Mouse (Mus musculus): ENCODE measurements at regions not wholly inside any gene's neighbourhood (a gene's known extent, or its start where the extent isn't known, plus 50 kb on each side); places are given as distances from the start of the nearest gene placed in this dataset.

DNA sequence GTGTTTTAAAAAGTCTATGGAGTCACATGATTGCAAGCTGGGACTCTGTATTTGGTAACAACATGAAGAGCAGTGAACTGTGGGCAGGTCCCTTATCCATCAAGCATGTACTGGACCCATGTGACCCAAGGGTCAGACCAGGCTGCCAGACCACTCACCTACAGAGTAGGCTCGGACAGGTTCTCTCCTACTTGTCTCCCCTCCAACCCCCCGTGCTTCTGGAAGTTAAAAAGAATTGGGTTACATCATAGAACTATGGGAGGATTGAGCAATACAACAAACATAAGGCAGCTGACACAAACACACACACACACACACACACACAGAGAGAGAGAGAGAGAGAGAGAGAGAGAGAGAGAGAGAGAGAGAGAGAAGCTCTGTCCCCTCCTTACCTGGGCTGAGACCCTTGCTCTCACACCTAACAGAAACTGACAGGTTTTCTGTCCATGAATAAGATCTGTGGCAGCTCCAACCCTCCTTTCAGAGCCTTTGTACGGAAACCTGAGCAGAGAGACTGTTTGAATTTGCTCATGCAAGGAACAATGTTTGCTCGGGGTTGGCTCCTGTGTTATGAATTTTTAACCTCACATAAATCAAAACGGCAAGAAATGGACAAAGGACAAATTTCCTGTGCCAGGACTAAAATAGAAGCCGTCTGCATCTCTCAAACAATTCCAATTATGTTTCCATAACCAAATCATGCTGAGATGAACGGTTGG lies 159.0 kb upstream of the Arl4c start:
- ATAC-seq (ENCODE audit: low FRiP score, low read depth) = no peak
- Histone ChIP-seq H3K9me3 (no peaks in the 10 kb centered on the region), H3K27ac (no peak overlapping the region), H3K36me3 (no peaks in the 10 kb centered on the region), H3K27me3 (no peaks in the 10 kb centered on the region), H3K4me2 (replicated peaks) (no peak overlapping the region), H3K4me3 (no peak overlapping the region), H3K4me1 (peaks cover 13% of the 10 kb centered on the region), H3K9ac (no peak overlapping the region)
- WGBS = 57% methylated on average over 7 of the region's 7 CpGs

DNA sequence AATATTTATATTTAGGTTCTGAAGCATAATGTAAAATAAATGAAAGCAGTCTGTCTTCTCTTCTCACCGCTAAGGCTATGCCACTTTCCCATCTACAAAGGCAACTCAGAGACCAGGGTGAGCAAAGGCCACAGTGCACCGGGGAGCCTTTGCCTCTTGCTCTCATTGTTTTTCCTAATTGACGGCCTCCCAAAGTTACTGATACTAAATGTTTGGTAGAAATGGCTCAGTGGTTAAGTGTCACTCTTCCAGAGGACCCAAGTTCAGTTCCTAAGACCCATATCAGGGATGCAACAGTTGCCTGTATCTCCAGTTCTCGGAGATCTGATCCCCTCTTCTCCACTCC lies 159.5 kb upstream of the Arl4c start:
- no peaks in the 10 kb centered on the region for H3K27me3 ChIP-seq
- no peak overlapping the region for H3K4me2 ChIP-seq (replicated peaks)
- no peak overlapping the region for H3K4me3 ChIP-seq
- ATAC-seq (ENCODE audit: low FRiP score, low read depth) = no peak
- H3K9me3 ChIP-seq = no peaks in the 10 kb centered on the region
- no peak overlapping the region for H3K27ac ChIP-seq
- no peak overlapping the region for H3K9ac ChIP-seq
- WGBS = 78% methylated on average over 4 of the region's 4 CpGs
- peaks cover 17% of the 10 kb centered on the region for H3K4me1 ChIP-seq
- no peaks in the 10 kb centered on the region for H3K36me3 ChIP-seq

DNA sequence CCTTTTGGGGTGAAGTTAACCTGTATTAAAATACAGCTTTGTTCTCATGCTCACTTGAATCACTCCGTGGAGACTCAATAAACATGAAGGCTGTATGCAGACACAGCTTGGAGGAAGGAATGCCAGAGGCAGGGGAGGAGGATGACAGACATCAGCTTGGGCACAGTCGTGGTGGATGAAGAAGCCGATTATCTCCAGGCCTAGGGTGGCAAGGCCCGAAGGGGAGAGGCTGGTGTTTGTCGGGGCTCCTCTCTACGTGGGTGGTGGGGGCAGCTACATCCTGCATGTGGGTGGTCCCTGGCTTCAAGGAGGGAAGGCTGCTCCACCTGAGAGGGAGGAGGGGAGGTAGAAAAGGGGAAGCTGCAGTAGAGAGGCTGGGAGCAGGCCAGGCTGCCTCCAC lies 163.4 kb upstream of the Arl4c start:
- Histone ChIP-seq H3K9ac (no peak overlapping the region), H3K4me2 (replicated peaks) (no peak overlapping the region), H3K9me3 (no peaks in the 10 kb centered on the region), H3K27me3 (no peaks in the 10 kb centered on the region), H3K4me3 (no peak overlapping the region), H3K27ac (no peak overlapping the region), H3K36me3 (no peaks in the 10 kb centered on the region), H3K4me1 (peaks cover 40% of the 10 kb centered on the region)
- 33% methylated on average over 6 of the region's 6 CpGs for WGBS
- no peak for ATAC-seq (ENCODE audit: low FRiP score, low read depth)

DNA sequence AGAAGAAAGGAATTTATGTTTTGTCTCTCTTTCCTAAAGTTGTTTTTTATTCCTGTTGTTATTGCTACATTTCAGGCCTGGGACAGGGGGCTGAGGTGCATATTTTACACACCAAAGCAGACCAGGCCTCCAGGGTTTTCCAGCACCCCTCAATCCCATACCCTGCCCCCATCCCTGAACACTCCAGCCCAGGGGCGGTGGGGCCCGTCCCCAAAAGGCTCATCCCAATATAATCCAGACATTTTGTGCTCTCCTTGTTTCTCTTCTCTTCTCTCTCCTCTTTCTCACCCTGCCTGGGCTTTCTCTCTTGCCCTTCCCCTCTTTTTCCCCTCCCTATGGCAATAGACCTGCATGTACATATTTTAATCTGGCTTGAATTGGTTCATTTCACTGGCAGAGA lies 164.6 kb upstream of the Arl4c start:
- H3K27ac ChIP-seq = no peak overlapping the region
- H3K9me3 ChIP-seq = no peaks in the 10 kb centered on the region

DNA sequence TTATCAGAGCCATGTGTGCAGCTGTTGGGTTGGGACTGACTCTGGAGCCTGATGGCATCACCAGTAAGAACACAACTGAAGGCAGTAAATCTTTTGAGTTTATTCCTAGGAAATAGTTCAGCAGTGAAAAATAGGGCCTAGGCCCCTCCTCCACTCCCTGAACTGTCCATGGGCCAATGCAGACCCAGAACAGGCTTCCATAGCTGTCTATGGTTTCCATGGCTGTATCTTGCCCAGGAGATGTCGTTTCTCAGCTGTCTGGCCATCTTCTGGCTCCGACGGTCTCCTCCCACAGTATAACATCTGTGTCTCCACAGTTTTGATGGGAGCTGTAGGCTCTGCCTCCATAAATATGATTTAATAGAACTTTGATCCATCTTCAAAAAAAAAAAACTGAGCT lies 165.1 kb upstream of the Arl4c start:
- Histone ChIP-seq H3K36me3 (no peaks in the 10 kb centered on the region), H3K4me3 (no peak overlapping the region), H3K27me3 (no peaks in the 10 kb centered on the region), H3K4me1 (peaks cover 40% of the 10 kb centered on the region), H3K27ac (no peak overlapping the region; the same call in 1 of the 2 replicates), H3K9ac (no peak overlapping the region), H3K9me3 (no peaks in the 10 kb centered on the region; the same call in 1 of the 2 replicates), H3K4me2 (replicated peaks) (no peak overlapping the region)
- ATAC-seq (ENCODE audit: low FRiP score, low read depth) = peak; percentile 44; the same call in 1 of the 2 replicates
- 68% methylated on average over 3 of the region's 3 CpGs for WGBS

More for the DNA sequence above, 164.6 kb upstream of the Arl4c start:
- no peak overlapping the region for H3K4me2 ChIP-seq (replicated peaks)
- no peak overlapping the region for H3K9ac ChIP-seq
- H3K4me1 ChIP-seq = peaks cover 40% of the 10 kb centered on the region
- no peak overlapping the region for H3K4me3 ChIP-seq
- ATAC-seq (ENCODE audit: low FRiP score, low read depth) = no peak
- H3K36me3 ChIP-seq = no peaks in the 10 kb centered on the region
- no peaks in the 10 kb centered on the region for H3K27me3 ChIP-seq
- WGBS = 69% methylated on average over 2 of the region's 2 CpGs

DNA sequence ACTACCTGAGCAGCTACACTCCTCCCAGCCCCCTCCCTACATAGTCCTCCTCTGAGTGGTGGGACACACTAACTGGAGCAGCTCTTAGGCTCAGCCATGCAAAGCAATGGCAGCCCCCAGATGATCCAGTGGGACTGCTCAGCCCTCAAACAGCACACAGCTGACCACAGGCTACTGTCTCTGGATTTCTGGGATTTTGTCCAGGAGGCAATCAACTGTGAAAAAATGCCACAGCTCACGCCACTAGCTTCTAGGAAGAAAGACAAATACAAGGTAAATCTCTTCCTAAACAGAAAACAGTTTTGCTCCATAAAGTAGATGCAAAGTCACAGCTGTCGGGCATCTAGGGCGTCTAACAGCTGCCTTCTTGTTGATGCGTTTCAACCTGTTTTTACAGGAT lies 167.9 kb upstream of the Arl4c start:
- Histone ChIP-seq H3K36me3 (no peaks in the 10 kb centered on the region), H3K4me3 (no peak overlapping the region), H3K4me2 (replicated peaks) (no peak overlapping the region), H3K27me3 (no peaks in the 10 kb centered on the region), H3K27ac (no peak overlapping the region), H3K4me1 (peaks cover 38% of the 10 kb centered on the region), H3K9ac (no peak overlapping the region), H3K9me3 (no peaks in the 10 kb centered on the region; the same call in 1 of the 2 replicates)
- no peak; the same call in 1 of the 2 replicates for ATAC-seq (ENCODE audit: low FRiP score, low read depth)
- WGBS = 55% methylated on average over 4 of the region's 4 CpGs

DNA sequence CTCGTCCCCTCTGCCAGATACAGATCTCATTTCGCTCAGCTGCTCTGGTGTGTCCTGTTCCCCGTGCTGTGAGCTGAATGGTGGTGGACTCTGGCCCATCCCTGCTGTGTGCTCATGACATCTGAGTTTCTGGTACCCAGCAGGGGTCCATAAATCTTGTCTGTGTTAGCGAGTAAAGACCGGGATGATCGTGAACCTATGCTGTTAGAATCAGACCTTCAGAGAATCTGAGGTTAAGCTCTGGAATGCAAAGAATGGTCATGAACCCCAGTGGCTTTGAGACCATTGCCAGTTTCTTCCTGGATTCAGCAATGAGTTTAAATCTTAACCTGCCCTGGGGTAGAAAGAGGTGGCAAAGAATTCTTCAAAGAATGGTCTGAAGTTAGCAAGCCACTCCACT lies 173.3 kb upstream of the Arl4c start:
- Histone ChIP-seq H3K4me3 (no peak overlapping the region), H3K27me3 (no peaks in the 10 kb centered on the region), H3K9me3 (no peaks in the 10 kb centered on the region; the same call in 1 of the 2 replicates), H3K4me1 (peaks cover 8% of the 10 kb centered on the region; the same call in 1 of the 2 replicates), H3K9ac (no peak overlapping the region), H3K27ac (no peak overlapping the region), H3K36me3 (no peaks in the 10 kb centered on the region), H3K4me2 (replicated peaks) (no peak overlapping the region)
- no peak for ATAC-seq (ENCODE audit: low FRiP score, low read depth)
- WGBS = 39% methylated on average over 6 of the region's 6 CpGs

DNA sequence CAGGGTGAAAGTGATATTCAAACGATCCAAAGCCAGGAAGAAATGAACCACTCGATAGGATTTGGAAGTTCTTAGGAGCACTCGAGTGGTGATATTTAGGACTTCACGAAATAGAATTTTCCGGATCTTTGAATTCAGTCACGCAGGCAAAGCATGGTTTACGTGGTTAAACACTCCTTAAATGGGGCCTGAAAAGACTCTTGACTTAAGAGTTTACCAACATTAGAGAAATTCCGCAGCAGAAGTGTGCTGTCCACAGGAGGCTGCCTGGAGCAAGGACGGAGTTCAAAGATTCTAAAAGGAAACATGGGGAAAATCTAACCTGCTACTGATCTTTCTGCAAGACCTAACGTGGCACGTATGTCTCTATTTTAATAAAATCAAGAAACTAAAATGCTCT lies 175.4 kb upstream of the Arl4c start:
- ATAC-seq (ENCODE audit: low FRiP score, low read depth) = no peak
- H3K4me1 ChIP-seq = peaks cover 8% of the 10 kb centered on the region; the same call in 1 of the 2 replicates
- H3K9me3 ChIP-seq = no peaks in the 10 kb centered on the region
- no peak overlapping the region for H3K4me3 ChIP-seq
- H3K9ac ChIP-seq = no peak overlapping the region
- no peaks in the 10 kb centered on the region for H3K27me3 ChIP-seq
- 87% methylated on average over 11 of the region's 11 CpGs for WGBS
- no peaks in the 10 kb centered on the region for H3K36me3 ChIP-seq
- no peak overlapping the region for H3K27ac ChIP-seq
- H3K4me2 ChIP-seq (replicated peaks) = no peak overlapping the region

DNA sequence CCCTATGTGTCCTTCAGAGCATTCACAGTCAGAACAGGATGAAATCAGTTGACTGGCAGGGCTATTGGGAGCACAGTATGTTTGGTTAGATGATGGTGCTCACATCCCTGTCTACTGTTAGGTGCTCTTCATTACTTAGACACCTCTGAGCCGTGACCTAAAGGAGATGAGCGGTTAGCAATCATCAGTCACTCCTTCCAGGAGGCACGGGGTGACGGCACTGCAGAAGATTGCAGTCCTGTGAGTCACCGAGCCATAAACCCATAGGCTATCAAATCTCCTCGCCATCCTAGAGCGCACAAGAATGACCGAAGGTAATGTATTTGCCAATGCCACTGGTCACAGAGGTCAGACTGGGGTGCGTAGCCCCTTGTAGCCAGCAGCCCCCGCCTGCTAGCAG lies 176.8 kb upstream of the Arl4c start:
- H3K27ac ChIP-seq = no peak overlapping the region
- no peak overlapping the region for H3K4me2 ChIP-seq (replicated peaks)
- no peaks in the 10 kb centered on the region for H3K9me3 ChIP-seq
- H3K4me1 ChIP-seq = peaks cover 8% of the 10 kb centered on the region; the same call in 1 of the 2 replicates
- H3K36me3 ChIP-seq = no peaks in the 10 kb centered on the region
- H3K4me3 ChIP-seq = no peak overlapping the region
- WGBS = 71% methylated on average over 10 of the region's 10 CpGs
- H3K27me3 ChIP-seq = no peaks in the 10 kb centered on the region
- no peak overlapping the region for H3K9ac ChIP-seq
- ATAC-seq (ENCODE audit: low FRiP score, low read depth) = no peak

DNA sequence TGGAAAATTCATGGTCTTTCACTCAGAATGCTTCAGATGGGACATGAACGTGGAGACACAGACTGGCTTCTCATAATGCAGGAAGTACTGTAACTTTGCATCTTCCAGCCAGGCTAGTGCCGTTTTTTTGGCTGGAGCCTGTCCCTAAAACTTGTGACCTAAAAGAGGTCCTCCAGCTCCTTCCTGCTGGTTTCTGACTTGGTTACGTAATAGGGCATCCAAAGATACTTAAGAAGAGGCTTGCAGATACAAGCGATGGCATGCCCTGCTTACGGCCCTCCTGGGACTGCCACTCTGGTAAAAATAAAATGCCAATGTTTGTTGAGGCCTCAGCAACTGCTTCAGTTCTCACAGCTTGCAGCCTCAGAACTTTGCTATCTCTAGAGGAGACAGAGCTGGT lies 177.3 kb upstream of the Arl4c start:
- no peaks in the 10 kb centered on the region for H3K9me3 ChIP-seq
- H3K27me3 ChIP-seq = no peaks in the 10 kb centered on the region
- H3K36me3 ChIP-seq = no peaks in the 10 kb centered on the region
- ATAC-seq (ENCODE audit: low FRiP score, low read depth) = no peak
- no peak overlapping the region for H3K4me3 ChIP-seq
- no peak overlapping the region for H3K4me2 ChIP-seq (replicated peaks)
- H3K9ac ChIP-seq = no peak overlapping the region
- H3K4me1 ChIP-seq = peaks cover 8% of the 10 kb centered on the region; the same call in 1 of the 2 replicates
- no peak overlapping the region for H3K27ac ChIP-seq
- 75% methylated on average over 5 of the region's 5 CpGs for WGBS

DNA sequence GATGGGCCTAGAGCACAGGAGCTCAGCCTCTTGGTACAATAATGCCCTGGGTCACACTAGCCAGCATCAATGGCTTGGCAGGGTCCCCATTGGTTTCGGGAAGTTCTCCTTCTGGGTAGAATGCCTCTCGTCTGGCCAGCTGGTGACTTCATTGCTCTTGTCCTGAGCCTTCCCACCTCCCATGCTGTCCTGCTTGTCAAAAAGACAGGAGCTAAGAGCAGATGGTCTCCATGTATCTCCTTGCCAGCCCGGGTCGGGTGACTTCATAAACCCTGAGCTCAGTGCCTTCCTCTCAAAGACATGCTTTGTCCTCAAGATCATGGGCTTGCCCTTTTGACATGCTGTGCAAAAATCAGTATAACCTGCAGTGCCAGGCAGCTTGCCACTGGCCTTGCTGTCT lies 179.2 kb upstream of the Sh3bp4 start:
- Histone ChIP-seq H3K4me3 (no peak overlapping the region), H3K4me2 (replicated peaks) (no peak overlapping the region), H3K9ac (no peak overlapping the region), H3K9me3 (0 out of 2 replicates have a peak, but pooled peaks cover 4% of the 10 kb centered on the region), H3K36me3 (no peaks in the 10 kb centered on the region), H3K27me3 (peaks cover 4% of the 10 kb centered on the region; the same call in 1 of the 2 replicates), H3K4me1 (peaks cover 5% of the 10 kb centered on the region; the same call in 1 of the 2 replicates), H3K27ac (no peak overlapping the region)
- ATAC-seq (ENCODE audit: low FRiP score, low read depth) = no peak
- 82% methylated on average over 4 of the region's 4 CpGs for WGBS

DNA sequence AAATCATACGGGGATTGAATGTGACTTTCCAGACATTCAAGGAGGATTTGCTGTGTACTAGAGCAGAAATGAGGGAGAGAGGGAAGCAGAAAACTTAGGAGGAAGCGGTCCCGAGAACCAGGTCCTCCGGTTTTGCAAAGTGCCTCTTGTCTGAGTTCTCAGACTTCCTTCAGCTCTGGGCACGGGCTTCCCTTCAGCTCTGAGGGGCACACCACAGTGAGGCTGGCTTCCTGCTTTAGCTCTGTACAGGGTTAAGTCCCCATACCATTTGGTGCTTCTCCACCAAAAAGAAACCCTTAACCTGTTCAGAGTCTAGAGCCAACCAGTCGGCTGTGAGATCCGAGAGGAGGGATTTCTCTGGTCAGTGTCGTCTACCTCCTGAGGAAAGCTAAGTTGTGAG lies 167.8 kb upstream of the Sh3bp4 start:
- Histone ChIP-seq H3K36me3 (no peaks in the 10 kb centered on the region), H3K9me3 (no peaks in the 10 kb centered on the region), H3K27me3 (no peaks in the 10 kb centered on the region), H3K4me2 (replicated peaks) (no peak overlapping the region), H3K4me3 (no peak overlapping the region), H3K9ac (no peak overlapping the region), H3K27ac (no peak overlapping the region), H3K4me1 (no peaks in the 10 kb centered on the region)
- ATAC-seq (ENCODE audit: low FRiP score, low read depth) = no peak
- 88% methylated on average over 8 of the region's 8 CpGs for WGBS

Data from limb, embryonic 13.5 days (tissue).